Mouse (Mus musculus) activated CD4-positive, CD25-positive, alpha-beta regulatory T cell (primary cell): ENCODE measurements around the gene Pole4. TPM values are rescaled to one million over a fixed set of nuclear protein-coding genes. Genes with fewer than 3 reads are reported as not detected.

Experiments used
- polyA plus RNA-seq, 2 experiments: library from polyadenylated mRNA; unstranded; fragments of 100-300 nt; shearing (Covaris generic); gene quantifications; one replicate each; pipeline ENCODE4 v1.2.1; 2017

The Pole4 gene
- 100 to 1,000 TPM; 149 to 189 TPM for polyA plus RNA-seq

GRCm38 (mm10) chr6:82705221-82705620 lies at the start of gene Pole4:
TSS of gene Pole4 (minus strand) at chr6:82705365.

Other genes starting within 250 kb of the Pole4 start
- gene Hk2, start 69.1 kb upstream of the Pole4 start, polyA plus RNA-seq = 1 to 10 TPM in 1 of 2 experiments, under 1 TPM in 1; 0.23 to 2.7 TPM
- 10 to 100 TPM in 1 of 2 experiments, 1 to 10 TPM in 1; 7.2 to 10.4 TPM for gene Sema4f, start 234.4 kb upstream of the Pole4 start, polyA plus RNA-seq
- under 1 TPM; 0.20 to 0.56 TPM for gene M1ap, start 241.5 kb upstream of the Pole4 start, polyA plus RNA-seq